In the genomic region with DNA sequence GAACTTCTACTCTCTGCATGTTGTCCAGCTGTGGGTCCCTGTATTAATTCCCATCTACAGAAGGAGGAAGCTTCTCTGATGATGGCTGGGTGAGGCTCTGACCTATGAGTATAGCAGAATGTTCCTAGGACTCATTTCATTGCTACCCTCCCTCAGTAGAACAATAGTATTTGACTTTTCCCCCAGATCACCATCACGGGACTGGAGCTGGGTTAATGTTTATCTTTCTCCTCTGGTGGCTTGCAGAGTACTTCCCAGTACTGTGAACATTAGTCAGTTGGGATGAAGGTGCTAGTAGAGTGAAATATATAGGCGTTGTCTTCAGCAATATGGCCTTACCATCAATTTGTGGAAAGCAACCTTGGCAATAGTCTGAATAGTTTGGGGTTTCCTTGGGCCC, we compare ENCODE assay signal across 20 mouse cellular contexts. TPM values are rescaled to one million over a fixed set of nuclear protein-coding genes. Genes with fewer than 3 reads are reported as not detected.
A peak's percentile ranks its signal among the peaks of the same experiment; 100 is the strongest.
DNase-seq lines count a peak whose midpoint lies in the region; ATAC-seq and TF ChIP-seq lines count a peak whose summit lies in the region.
"Had no signal": no experiment of that assay in that cellular context is flagged by ENCODE, and none has a peak within 500 bp of the region (broad histone marks: within the 10 kb centered on the region; RNA-seq: fewer than 3 reads in every experiment).

No protein-coding gene starts in this region.

- no peak overlapping the region for H3K9ac ChIP-seq in kidney, embryonic 15.5 days
- no peak overlapping the region for H3K9ac ChIP-seq in intestine, embryonic 16.5 days (ENCODE audit: low read depth, low read length)
- no peak overlapping the region for H3K9ac ChIP-seq in kidney, postnatal 0 days (ENCODE audit: low read depth, low read length)
- no peak overlapping the region for H3K9ac ChIP-seq in forebrain, postnatal 0 days
- H3K9ac ChIP-seq: embryonic facial prominence, embryonic 15.5 days; heart, embryonic 12.5 days had no signal

- no peak overlapping the region for H3K4me3 ChIP-seq in kidney, embryonic 15.5 days (replicated peaks)
- no peak overlapping the region for H3K4me3 ChIP-seq in intestine, embryonic 16.5 days (ENCODE audit: low read length)
- no peak overlapping the region for H3K4me3 ChIP-seq in kidney, postnatal 0 days (replicated peaks; ENCODE audit: low read depth, low read length)
- H3K4me3 ChIP-seq in forebrain, postnatal 0 days (ENCODE audit: low read depth, low read length) = no peak overlapping the region
- H3K4me3 ChIP-seq: embryonic facial prominence, embryonic 15.5 days; erythroblast, embryonic 14.5 days; forebrain, embryonic 10.5 days; heart, embryonic 12.5 days had no signal

- H3K36me3 ChIP-seq in kidney, embryonic 15.5 days = no peaks in the 10 kb centered on the region
- H3K36me3 ChIP-seq in intestine, embryonic 16.5 days (ENCODE audit: control insufficient read depth, insufficient read depth, low read length) = no peaks in the 10 kb centered on the region
- H3K36me3 ChIP-seq in kidney, postnatal 0 days (ENCODE audit: insufficient read depth, low read length) = no peaks in the 10 kb centered on the region
- H3K36me3 ChIP-seq in forebrain, postnatal 0 days (ENCODE audit: insufficient read depth) = no peaks in the 10 kb centered on the region
- H3K36me3 ChIP-seq: embryonic facial prominence, embryonic 15.5 days; forebrain, embryonic 10.5 days; heart, embryonic 12.5 days had no signal

- H3K4me2 ChIP-seq in kidney, embryonic 15.5 days = no peak overlapping the region
- no peak overlapping the region for H3K4me2 ChIP-seq in intestine, embryonic 16.5 days (ENCODE audit: low read depth, low read length)
- no peak overlapping the region for H3K4me2 ChIP-seq in kidney, postnatal 0 days (ENCODE audit: low read length)
- no peak overlapping the region for H3K4me2 ChIP-seq in forebrain, postnatal 0 days (ENCODE audit: low read depth)
- H3K4me2 ChIP-seq: embryonic facial prominence, embryonic 15.5 days; heart, embryonic 12.5 days had no signal

- peak; percentile 56 to 59 for DNase-seq in kidney, adult 8-10 months
- DNase-seq in kidney, postnatal 0 days (ENCODE audit: low spot score) = no peak
- DNase-seq in large intestine, adult 2 months (ENCODE audit: low read depth, low spot score) = peak; percentile 72
- DNase-seq in layer of hippocampus, adult 18-20 months (ENCODE audit: low spot score in 2 of 2) = no peak
- no peak for DNase-seq in forebrain, postnatal 0 days
- DNase-seq in heart, adult 18-20 months = no peak
- DNase-seq: adrenal gland, adult 2 months; adrenal gland, postnatal 25 days; cerebellum, adult 18-20 months; cerebellum, postnatal 10 days; gastrocnemius, postnatal 36 days; heart, adult 11 months; heart, postnatal 36 days had no signal

- H3K9me3 ChIP-seq in kidney, embryonic 15.5 days (replicated peaks) = no peaks in the 10 kb centered on the region
- H3K9me3 ChIP-seq in intestine, embryonic 16.5 days (ENCODE audit: control insufficient read depth, low read length) = no peaks in the 10 kb centered on the region
- H3K9me3 ChIP-seq in kidney, postnatal 0 days (replicated peaks; ENCODE audit: low read length) = no peaks in the 10 kb centered on the region
- H3K9me3 ChIP-seq in forebrain, postnatal 0 days (ENCODE audit: low read length) = no peaks in the 10 kb centered on the region
- H3K9me3 ChIP-seq: embryonic facial prominence, embryonic 15.5 days; forebrain, embryonic 10.5 days; heart, embryonic 12.5 days had no signal

- no peak for ATAC-seq in kidney, embryonic 15.5 days (replicated peaks; ENCODE audit: low FRiP score)
- peak; percentile 92 for ATAC-seq in intestine, embryonic 16.5 days
- ATAC-seq in kidney, postnatal 0 days (replicated peaks; ENCODE audit: low FRiP score, low read depth) = 0 out of 2 replicates have a peak, but pooled peaks have one; percentile 46
- ATAC-seq in forebrain, postnatal 0 days = no peak
- ATAC-seq: forebrain, embryonic 14.5 days had no signal

- no peak for TF ChIP-seq CTCF in kidney, postnatal 0 days (IDR thresholded peaks at IDR 0.05; ENCODE audit: low read depth)
- no peak for TF ChIP-seq CTCF in forebrain, postnatal 0 days (IDR thresholded peaks at IDR 0.05; ENCODE audit: low read depth)

- H3K27ac ChIP-seq in kidney, embryonic 15.5 days = no peak overlapping the region
- H3K27ac ChIP-seq in intestine, embryonic 16.5 days (ENCODE audit: low read length) = peak overlapping the region; percentile 58
- H3K27ac ChIP-seq in kidney, postnatal 0 days = no peak overlapping the region
- no peak overlapping the region for H3K27ac ChIP-seq in forebrain, postnatal 0 days (ENCODE audit: low read depth, low read length)
- H3K27ac ChIP-seq: embryonic facial prominence, embryonic 15.5 days; forebrain, embryonic 10.5 days had no signal

- no peaks in the 10 kb centered on the region for H3K4me1 ChIP-seq in kidney, embryonic 15.5 days
- peaks cover 3% of the 10 kb centered on the region; the same call in 1 of the 2 replicates for H3K4me1 ChIP-seq in intestine, embryonic 16.5 days (ENCODE audit: control insufficient read depth, insufficient read depth, low read length)
- H3K4me1 ChIP-seq in kidney, postnatal 0 days (replicated peaks; ENCODE audit: insufficient read depth, low read length) = no peaks in the 10 kb centered on the region
- H3K4me1 ChIP-seq in forebrain, postnatal 0 days (ENCODE audit: insufficient read depth) = no peaks in the 10 kb centered on the region
- H3K4me1 ChIP-seq: embryonic facial prominence, embryonic 15.5 days; forebrain, embryonic 10.5 days; heart, embryonic 12.5 days had no signal

- H3K27me3 ChIP-seq in kidney, embryonic 15.5 days = no peaks in the 10 kb centered on the region
- no peaks in the 10 kb centered on the region for H3K27me3 ChIP-seq in intestine, embryonic 16.5 days (replicated peaks; ENCODE audit: control insufficient read depth, insufficient read depth, low read length)
- no peaks in the 10 kb centered on the region for H3K27me3 ChIP-seq in kidney, postnatal 0 days (ENCODE audit: insufficient read depth, low read length)
- H3K27me3 ChIP-seq in forebrain, postnatal 0 days (ENCODE audit: insufficient read depth, low read length) = no peaks in the 10 kb centered on the region
- H3K27me3 ChIP-seq: embryonic facial prominence, embryonic 15.5 days; heart, embryonic 12.5 days had no signal

- 58% methylated on average over 2 of the region's 2 CpGs for WGBS in kidney, embryonic 15.5 days
- WGBS in intestine, embryonic 16.5 days = 55% methylated on average over 2 of the region's 2 CpGs
- 59% methylated on average over 2 of the region's 2 CpGs for WGBS in kidney, postnatal 0 days
- 18% methylated on average over 2 of the region's 2 CpGs for WGBS in large intestine, adult 2 months
- WGBS in forebrain, postnatal 0 days = 81% methylated on average over 2 of the region's 2 CpGs

RNA-seq across cellular contexts. Expression of a gene that starts 31.5 kb away (rescaled TPM):
- 0.15 and 0.17 TPM in 2 replicates for polyA plus RNA-seq in kidney, embryonic 15.5 days (2015; fragmentation: Nextera tagmentation; extraction: Ambion mirVana)
- polyA plus RNA-seq in intestine, embryonic 16.5 days (2015; fragmentation: Nextera tagmentation; extraction: Ambion mirVana) = 17.0 and 20.3 TPM in 2 replicates
- 0.05 and 0.15 TPM in 2 replicates for polyA plus RNA-seq in kidney, postnatal 0 days (2015; fragmentation: Nextera tagmentation; extraction: Ambion mirVana)
- polyA plus RNA-seq in large intestine, adult 2 months (2012; rRNA removed) = 24.8 and 75.7 TPM in 2 replicates
- total RNA-seq in layer of hippocampus, adult 18-20 months (2021) = 100 to 1,000 TPM; 113 to 128 TPM
- 49.6 and 50.6 TPM in 2 replicates for total RNA-seq in forebrain, postnatal 0 days (2014; rRNA removed)
- 3.3 and 9.7 TPM in 2 replicates for polyA plus RNA-seq in forebrain, postnatal 0 days (2015; fragmentation: Nextera tagmentation; extraction: Ambion mirVana)
- 10 to 100 TPM; 18.0 to 19.1 TPM for total RNA-seq in heart, adult 18-20 months (2021)
- polyA plus RNA-seq: erythroblast, embryonic 14.5 days; forebrain, embryonic 10.5 days had no signal

Comparison
In these comparisons a context has a peak if more than half of its experiments do, and no peak if none do; other contexts are left out.
1. DNase-seq: peak in kidney, adult 8-10 months (2 of 2) and large intestine, adult 2 months (single experiment); none in kidney, postnatal 0 days (single experiment), layer of hippocampus, adult 18-20 months (0 of 2), forebrain, postnatal 0 days (single experiment) and heart, adult 18-20 months (0 of 2).
2. ATAC-seq: peak in intestine, embryonic 16.5 days (single experiment) and kidney, postnatal 0 days (single experiment); none in kidney, embryonic 15.5 days (single experiment) and forebrain, postnatal 0 days (single experiment).